Mouse (Mus musculus) left cerebral cortex, adult 11 months (tissue): Measurements from ENCODE around the gene Gm20388.

Experiments
- DNase-seq: peaks from one replicate; pipeline ENCODE4 v3.0.0; 2022; ENCODE audit warnings: low spot score

Gene Gm20388

DNA sequence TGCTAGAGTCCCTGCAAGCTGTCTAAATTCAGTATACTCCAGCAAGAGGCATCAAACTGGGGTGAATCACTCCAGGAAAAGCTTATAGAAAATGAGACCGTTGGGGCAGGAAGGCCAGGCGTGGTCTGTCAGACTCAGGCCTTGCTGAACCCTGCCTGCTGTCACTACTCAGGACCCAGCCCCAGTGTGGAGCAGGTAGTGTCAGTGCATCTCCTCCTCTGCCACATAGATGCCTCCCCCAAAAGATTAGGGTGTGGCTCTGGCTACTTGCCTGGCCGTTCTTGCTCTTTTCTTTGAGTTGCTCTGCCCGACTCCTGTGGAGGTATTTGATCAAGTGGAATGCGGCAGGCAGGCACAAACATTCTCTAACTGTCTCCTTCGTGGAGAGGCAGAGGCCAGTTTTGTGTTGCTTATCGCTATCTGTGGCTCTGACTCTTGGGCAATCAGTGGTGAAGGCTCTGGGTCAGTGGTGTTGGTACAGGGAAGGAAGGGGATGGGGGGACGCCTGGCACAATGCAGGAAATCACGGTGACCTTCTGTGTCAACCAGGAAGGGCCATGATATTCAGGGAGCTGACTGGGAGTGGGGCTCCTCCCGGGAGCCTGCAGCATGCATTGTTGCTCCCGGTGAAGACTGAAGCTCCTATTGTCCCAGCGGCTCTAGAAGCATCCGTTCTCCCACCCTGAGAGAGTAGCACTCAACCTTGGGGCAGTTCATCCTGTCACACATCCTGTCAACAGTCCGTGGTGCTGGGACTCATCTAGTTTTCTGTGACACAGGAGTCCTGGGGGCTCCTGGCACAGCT is 215.9 kb downstream of the Gm20388 start:
- no peak for DNase-seq

DNA sequence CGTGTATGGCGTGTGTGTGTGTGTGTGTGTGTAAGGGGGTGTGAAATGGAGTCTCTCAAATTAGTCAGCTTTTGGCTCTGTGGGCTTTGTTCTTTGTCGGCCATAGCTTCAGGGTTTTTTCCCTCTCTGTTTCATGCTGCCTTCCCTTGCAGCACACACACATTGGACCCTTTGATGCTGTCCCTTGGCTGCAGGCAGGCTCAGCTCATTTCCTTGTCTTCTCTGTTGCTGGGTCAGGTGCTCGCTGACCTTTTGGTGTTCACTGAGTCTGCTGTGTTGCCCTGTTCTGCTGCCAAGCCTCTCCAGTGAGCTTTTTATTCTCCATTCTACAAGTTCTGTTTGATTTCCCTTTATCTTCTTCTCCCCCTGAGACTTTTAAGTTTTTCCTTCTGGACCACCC is 218.9 kb downstream of the Gm20388 start:
- DNase-seq = no peak

DNA sequence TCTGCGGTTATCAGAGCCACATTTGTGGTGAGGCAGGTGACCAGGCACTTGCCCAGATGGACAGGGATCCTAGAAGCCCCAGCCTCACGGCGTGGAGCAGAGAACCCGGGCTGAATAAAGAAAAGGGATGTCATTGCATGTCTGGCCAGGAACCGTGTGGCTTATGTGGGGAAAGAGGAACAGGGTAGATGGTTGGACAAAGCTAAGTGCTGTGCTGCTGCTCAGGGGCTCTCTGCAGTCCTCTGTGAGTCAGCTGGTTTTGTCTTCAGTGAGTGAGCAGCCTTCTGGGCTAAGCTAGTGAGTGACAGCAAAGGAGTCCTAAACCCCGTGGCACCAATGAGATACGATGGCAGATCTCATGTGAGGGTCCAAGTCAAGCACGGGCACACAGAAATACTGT is 220.5 kb downstream of the Gm20388 start:
- DNase-seq = no peak

DNA sequence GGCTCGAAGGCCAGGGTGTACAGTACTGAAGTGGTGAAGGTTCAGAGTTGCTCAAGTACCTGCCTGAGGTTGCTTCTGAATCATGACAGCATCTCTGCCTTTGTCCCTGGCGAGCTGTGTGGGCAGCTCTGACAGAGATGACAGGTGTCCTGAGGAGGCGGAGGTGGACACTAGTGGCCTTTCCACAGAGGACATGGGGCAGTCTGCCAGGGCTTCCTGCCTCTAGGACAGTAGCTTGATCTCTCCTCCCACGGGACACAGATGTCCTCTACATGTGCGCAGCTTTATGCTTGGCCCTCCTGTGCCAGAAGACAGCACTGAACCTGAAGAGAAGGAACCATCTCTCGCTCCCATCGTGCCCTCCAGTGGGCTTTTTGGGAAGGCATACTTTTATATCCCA is 222.5 kb downstream of the Gm20388 start:
- no peak for DNase-seq

DNA sequence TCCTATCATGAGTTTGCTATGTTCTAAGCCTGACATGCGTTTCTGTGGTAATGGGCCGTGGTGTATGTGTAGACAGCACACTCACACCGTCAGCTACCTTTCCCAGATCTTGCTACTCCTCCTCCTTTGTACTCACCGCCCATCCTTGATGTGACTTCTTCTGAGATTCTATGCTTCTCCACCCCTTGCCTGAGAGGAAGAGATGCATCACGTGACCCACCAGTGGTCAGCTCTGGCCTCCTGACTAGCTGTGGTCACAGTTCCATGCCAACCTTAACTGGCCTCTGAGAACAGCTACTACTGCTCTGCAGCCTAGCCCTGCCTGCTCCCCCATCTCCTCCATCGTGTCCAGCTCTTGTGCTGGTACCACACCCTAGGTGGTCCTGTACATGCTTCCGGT is 225.0 kb downstream of the Gm20388 start:
- DNase-seq = no peak

DNA sequence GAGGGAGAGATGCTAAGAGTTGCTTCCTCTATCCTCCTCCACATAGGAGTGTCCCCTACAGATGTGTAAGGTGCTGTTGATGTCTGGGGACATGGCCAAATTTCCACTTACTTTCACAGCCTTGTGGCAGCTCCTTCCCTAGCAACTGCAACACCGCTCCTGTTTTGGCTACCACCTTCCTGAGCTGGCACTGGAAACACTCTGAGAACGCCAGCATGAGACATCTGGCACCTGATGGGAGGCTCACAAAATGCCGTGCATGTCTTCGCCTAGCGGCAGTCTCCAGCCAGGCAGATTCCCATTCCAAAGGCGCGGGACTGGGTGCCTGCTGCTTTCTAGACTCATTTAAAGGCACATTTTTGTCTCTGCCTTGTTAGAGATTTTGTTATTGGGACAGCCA is 226.0 kb downstream of the Gm20388 start:
- peak; percentile 66 for DNase-seq

DNA sequence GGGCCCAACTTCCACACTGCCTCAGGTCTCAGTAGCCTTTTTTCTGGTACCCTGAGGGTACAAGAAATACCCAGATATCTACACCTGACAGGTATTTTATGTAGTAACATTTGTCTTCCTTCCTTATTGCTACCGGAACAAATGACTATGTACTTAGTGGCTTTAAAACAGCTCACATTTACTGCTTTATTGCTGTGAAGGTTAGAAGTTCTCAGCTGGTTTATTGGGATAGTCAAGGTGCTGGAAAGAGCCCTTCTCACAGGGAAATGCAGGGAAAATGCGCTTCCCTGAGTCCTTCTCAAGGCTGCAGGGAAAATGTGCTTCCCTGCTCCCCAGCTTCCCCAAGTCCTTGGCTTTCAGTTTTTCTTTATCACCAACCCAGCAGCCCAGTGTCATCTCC is 228.3 kb downstream of the Gm20388 start:
- no peak for DNase-seq

DNA sequence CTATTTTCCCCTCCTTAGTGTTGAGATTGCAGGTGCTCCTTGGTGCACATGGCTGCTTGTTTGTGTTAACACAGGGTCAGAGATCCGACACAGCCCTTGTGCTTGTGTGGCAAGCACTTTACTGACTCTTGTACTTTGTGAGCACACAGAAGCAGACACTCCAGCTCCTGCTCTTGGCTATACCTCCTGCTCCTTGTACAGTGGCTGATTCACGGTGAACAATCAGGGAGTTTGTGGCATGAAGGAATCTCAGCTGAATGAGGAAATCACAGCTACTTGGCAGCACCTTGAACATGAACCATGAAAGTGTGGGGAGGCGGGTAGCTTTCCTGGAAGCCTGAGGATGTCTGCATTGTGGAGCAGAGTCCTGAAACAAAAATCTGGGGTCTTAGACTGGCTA is 230.1 kb downstream of the Gm20388 start:
- no peak for DNase-seq

DNA sequence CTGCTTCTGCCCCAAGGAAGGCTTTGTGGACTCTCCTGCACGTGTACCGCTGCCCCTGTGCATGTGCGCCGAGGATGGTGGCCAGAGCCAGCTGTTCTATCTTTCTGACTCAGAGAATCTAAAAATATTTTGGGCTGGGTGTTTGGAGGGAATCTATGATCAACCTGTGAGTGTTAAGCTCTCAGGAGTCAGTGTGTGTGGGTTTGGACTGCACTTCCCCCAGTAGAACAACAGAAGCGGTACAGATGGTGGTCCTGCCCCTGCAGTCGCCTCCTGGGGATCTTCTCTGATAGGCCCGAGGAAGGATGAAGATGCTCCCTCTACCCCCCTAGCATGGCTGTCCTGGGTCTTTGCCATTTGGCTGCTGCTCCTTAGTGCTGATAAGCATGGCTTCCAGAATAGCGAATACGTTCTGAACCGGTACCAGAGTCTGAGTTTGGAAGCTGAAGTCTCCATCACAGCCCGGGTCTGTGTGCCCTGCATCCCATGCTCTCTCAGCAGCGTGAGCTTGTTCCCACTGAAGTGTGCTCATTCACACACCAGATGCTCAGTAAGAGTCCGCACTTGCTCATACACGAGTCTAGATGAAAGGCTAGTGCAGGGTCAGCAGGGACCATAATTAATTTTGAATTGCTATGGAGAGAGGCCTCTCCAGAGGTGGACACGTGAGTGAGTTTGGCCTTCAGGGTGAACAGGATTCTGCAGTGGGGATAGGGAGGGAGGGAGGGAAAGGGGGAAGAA is 233.4 kb downstream of the Gm20388 start:
- peak; percentile 53 for DNase-seq

DNA sequence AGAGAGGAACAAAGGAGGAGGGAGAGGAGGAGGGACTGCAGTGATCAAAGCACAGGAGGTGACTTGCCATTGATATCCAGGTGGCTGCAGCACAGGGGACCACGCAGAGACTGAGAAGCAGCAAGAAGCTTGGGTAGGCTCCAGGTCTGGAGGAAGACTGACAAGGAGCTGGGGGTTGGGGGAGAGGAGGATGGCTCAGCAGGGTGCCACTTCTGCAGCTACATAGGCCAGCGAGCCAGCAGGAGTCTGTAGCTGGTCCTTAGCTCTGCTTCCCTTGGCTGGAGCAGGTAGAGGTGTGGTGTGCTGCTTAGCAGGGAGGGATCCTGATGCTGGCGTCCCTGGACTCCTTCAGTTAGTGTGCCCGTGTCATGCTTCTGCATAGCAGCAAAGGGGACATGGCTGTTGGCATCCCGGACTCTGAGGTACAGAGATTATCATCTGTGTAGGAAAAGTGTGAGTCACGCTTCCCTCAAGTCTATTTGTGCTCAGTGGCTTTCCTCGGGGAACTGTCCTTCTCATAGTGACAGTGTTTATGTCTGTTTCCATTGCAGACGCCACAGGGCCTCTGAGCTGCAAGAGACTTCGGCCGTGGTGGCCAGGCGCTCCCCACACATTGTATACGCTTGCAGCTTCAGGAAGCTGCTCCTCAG is 234.1 kb downstream of the Gm20388 start:
- DNase-seq = peak; percentile 47

DNA sequence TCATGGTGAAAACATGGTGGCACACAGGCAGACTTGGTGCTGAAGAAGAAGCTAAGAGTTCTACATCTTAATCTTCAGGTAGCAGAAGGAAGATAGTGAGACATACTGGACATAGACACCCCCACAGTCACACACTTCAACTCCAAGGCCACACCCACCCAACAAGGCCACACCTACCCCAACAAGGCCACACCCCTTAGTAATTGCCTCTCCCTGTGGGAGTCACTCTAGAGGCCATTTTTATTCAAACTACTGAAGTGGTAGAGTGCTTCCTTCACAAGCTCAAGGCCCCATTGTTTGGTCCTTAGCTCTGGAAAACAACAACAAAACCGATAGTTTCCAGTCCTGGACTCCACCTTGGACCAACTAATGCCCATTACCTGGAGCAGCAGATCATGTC is 235.4 kb downstream of the Gm20388 start:
- no peak for DNase-seq

DNA sequence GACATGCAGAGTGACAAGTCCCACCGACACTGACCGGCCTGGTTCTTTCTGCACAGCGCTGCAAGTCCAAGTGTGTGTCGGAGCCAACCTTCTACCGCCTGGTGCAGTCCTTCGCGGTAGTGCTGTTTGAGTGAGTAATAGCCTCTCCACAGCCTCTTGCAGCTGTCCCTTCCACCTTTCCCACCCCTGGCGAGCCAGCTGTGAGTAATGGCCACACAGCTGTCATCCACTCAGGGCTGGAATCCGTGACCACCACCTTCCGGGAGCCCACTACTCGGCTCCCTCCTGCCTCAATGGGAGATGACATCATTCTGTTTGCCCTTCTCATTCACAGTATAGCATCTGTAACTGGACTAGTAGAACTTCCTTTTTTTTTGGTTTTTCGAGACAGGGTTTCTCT is 239.4 kb downstream of the Gm20388 start:
- DNase-seq = no peak

DNA sequence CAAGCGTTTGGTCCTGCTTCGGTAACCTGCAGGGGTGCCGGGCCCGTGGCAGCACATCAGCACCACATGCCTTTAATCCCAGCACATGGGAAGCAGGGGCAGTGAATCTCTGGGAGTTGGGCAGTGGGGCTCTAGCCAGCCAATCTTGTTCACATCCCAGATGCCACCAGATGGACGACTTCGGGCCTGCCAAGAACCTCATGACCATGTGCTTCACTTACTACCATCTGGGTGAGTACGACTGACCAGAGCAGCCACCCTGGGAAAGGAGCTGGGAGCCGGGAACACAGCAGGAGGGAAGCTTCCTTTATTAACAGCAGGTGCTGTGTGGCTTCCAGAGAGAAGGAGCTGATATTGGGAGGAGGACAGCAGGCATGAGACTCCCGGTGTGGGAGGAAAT is 240.5 kb downstream of the Gm20388 start:
- DNase-seq = no peak

DNA sequence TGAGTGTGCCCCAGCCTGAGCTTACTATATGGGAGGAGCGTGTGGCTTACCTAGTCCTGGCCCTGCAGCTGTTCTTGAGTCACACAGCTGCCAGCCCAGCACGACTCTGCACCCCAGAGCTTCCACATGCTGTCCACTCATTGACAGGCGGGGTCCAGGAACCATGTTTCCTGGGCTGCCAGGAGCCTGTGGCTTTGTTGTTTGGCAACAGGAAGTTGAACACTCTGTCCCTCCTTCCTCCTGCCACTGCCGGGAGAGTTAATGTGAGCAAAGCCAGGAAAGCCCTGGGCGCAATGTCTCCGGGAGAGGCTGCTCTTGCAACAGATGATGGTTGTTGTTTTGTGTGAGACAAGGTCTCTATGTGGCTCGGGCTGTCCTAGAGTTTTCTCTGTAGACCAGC is 242.0 kb downstream of the Gm20388 start:
- no peak for DNase-seq

DNA sequence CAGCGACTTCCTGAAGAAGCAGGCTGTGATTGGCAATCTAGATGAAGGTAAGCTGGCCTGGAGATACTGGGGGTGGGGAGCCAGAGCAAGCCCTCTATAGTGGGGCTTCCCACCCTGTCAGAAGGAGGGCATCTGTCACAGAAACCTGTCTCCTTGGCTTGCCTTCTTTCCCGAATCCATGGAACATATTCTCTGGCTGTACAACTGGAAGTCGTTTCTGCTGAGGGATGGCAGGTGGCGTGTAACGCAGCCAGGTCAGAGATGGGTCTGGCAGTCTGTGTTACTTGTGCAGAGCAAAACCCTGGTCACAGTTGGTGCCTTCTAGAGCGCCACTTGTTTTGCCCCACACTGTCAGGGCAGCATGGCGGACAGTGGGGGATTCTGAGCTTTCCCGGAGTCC is 249.7 kb downstream of the Gm20388 start:
- no peak for DNase-seq

DNA sequence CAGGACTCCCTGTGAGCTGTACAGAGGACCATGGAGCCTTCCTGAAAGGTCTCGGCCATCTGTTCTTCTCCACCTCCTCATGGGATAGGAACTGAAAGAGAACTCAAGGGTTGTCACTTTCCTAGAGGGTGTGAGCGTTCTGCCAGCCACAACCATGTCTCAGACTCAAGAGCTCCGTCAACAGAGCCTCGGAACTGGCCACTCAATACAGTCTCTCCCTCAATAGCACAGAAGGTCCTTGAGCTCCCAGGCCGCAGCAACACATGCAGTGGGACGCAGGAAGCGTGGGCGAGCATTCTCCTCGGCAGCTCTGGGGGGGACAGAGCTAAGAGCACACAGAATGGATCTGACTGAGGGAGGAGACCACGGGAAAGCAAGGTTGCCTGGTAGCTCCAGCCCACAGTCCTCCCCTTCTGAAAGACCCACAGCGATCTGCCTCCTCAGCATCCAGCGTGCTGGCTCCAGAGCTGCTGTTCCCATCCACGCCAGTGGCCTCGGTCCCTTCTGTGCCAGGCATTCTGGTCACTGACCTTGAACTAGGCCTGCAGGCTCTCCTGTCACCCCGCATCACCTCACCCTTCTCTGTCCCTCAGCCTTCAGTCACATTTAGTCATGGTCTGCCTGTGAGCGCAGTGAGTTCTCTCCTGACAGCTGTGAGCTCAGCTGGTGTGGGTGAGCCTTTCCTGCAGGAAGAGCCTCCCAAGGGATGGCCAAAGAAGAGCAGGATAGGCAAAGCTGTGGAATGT is 251.2 kb downstream of the Gm20388 start:
- DNase-seq = no peak

DNA sequence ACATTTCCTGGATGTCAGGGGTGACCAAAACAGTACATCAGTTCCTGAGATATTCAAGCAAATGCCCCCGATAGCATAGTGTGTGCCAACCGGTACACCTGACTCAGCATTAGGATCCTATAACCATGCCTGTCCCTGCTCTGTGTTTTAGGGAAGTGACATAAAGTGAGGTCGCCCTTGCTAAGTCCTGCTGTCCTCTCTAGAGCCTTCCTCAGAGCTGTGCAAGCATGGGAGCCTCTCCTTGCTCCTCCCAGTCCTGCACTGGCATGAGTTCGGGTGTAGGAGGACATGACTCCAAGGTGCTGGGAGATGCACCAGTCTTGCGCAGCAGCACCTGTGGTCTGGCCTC is 251.7 kb downstream of the Gm20388 start:
- DNase-seq = no peak

DNA sequence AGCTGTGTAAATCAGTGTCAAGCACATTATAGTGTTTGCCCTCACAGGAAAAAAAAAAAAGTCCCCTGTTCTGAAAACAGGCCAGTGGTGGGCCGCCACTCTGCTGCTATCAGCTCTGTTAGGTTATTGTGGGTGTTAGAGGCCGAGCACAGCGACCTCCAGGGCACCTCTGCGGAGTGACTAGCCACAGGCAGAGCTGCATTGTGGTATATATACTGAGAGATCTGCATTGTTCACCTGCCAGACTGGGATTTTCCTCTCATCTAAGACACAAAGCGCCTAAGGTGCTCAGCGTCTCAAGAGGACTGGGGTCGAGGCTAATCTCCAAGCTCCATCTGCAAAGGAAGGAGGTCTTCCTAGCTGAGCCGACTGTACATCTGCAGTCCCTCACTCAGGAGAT is 252.7 kb downstream of the Gm20388 start:
- no peak for DNase-seq

DNA sequence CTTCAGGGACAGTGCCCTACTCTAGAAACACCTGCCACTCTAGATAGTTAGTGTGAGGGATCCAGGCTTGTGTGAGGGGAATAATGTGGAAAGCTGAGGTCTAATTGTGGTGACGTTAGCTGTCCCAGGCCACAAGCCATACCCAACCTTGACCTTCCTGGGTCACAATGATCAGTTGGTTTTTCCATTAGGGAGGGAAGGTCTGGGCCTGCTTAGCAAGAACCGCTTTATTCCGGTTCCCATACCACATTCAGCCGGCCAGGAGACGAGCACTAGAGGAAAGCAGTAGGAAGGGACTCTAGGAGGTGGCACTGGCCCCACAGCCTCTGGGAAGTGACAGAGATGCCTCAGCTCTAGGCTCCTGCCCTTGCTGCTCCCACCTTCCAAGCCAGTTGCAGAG is 253.4 kb downstream of the Gm20388 start:
- DNase-seq = no peak

DNA sequence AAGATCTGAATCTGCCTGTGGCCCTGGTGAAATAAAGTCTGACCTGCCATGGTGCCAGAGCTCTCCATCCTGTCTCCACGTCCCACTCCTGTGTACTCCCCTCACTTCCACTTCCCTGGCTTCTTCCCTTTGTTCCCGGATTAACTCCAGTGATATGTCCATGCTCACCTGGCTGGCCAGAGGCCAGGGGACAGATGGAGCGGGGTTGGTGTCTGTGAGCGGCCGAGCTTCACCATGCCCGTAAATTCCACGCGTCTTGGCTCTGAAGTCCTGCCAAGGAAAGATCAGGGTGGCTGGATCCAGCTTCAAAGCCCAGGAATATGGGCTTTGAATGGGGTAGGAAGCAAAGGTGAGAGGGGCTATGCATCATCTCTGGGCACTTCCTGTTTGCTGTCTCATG is 256.5 kb downstream of the Gm20388 start:
- DNase-seq = no peak

DNA sequence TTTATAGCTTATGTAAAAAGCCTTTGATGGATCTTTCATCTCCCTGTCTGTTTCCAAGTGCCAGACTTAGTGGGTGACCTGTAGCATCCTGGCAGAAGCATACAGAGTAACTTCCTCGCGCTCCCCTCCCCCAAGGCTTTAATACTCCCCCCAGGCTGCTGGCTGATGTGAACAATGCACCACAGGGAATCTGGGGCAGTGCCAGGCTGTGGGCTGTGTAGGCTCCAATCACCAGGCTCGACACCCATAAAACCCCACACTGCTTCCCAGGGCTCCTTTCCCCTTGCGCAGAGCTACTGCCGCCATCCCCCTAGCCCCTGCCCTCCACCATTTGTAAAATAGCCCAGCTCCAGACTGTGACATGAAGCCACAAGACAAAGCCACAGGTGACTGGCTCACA is 257.2 kb downstream of the Gm20388 start:
- DNase-seq = peak; percentile 49

DNA sequence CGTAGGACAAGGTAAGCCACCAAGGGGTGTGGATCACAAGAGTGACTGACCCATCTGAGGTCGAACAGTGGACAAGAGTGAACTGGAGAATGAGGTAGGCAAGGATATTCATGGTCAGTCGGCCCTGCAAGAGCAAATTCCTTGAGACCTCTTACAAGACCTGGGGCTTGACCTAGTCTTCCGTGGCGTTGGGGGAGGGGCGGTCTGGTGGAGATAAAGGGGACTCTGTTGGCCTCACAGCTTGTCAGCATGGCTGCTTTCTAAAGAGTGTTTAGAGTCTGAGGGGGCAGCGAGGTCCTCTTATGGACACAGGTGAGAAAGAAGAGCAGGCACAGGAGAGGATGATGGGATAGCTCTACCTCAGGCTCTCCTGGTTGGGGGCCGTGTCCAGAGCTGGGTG is 258.5 kb downstream of the Gm20388 start:
- no peak for DNase-seq

DNA sequence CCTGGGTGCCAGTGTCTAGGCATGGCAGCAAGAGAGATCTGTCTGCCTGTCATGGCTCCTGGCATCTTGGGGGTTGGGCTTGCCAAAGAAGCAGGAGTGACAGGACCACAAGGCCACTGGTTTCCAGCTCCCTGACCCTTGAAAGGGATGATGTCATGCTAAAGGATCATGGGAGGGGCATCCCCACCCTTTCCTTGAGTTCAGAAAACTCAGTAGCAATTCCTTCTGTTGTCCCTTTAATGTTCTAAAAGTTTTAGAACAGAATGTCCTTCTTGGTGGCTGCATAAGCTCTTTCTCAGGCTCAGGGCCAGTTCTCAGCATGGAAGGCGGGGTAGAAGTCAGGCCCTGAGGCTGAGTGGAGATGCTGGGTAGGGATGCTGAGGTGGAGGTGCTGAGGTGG is 262.6 kb downstream of the Gm20388 start:
- DNase-seq = no peak
